Mouse (Mus musculus): ENCODE data around the gene Ambra1.

- TF ChIP-seq USF1 (IDR thresholded peaks at IDR 0.05; ENCODE audit: low read depth) (no peak), POLR2A (IDR thresholded peaks at IDR 0.05; ENCODE audit: insufficient read length, low read depth) (no peak), MAX (IDR thresholded peaks at IDR 0.05; ENCODE audit: low read depth) (no peak), TCF3 (IDR thresholded peaks at IDR 0.05; ENCODE audit: insufficient read length, low read depth) (no peak), POLR2AphosphoS2 (IDR thresholded peaks at IDR 0.05; ENCODE audit: insufficient read length, low read depth) (no peak), TCF12 (IDR thresholded peaks at IDR 0.05; ENCODE audit: insufficient read depth, poor library complexity, severe bottlenecking) (no peak), E2F4 (IDR thresholded peaks at IDR 0.05; ENCODE audit: insufficient read depth) (no peak), MYOD1 (IDR thresholded peaks at IDR 0.05; ENCODE audit: control insufficient read depth in 1 of 3, insufficient read length in 2 of 3, low read depth in 2 of 3) (no peak), REST (IDR thresholded peaks at IDR 0.05; ENCODE audit: insufficient read depth, insufficient read length) (no peak), CEBPB (IDR thresholded peaks at IDR 0.05; ENCODE audit: insufficient read depth, poor library complexity, severe bottlenecking) (no peak), MYOG (IDR thresholded peaks at IDR 0.05; ENCODE audit: control insufficient read depth in 1 of 3, insufficient read depth in 1 of 3, insufficient read length in 2 of 3, low read depth in 2 of 3) (no peak)
Measured at GRCm38 (mm10) chr2:91816741-91817140, 86.8 kb downstream of the Ambra1 start.

All from myocyte (in vitro differentiated cells).